Mouse (Mus musculus) cerebellum, postnatal 14 days (tissue): ENCODE measurements around the gene Mas1.
"Not testable (repeated sequence)": the region's sequence is repeated elsewhere in the genome, so short reads cannot be mapped to it uniquely, and the experiment has no call there.

Source experiments
- DNase-seq, 2 experiments: peaks; one replicate each; pipeline ENCODE4 v3.0.0; 2021; ENCODE audit warnings: mixed read lengths in 2 of 2

Gene Mas1

GRCm38 (mm10) chr17:12868043-12868442, at the start of gene Mas1:
Mas1 (minus strand) TSS chr17:12868143.
- no peak for DNase-seq

GRCm38 (mm10) chr17:12916588-12917380, 48.8 kb upstream of the Mas1 start:
- peak in 1 of 2 experiments; percentile 64 for DNase-seq

- DNase-seq: peak; percentile 98 to 99
These were observed 48.1 kb upstream of the Mas1 start, which contains the start of gene Mrpl18 for GRCm38 (mm10) chr17:12915881-12916583. Mrpl18 (minus strand) TSS chr17:12916345.

GRCm38 (mm10) chr17:12915488-12915880, 47.5 kb upstream of the Mas1 start, which contains the start of gene Tcp1:
Tcp1 (plus strand) TSS chr17:12915701.
- DNase-seq: peak; percentile 47 to 49

- no peak for DNase-seq
These were observed 42.4 kb upstream of the Mas1 start for GRCm38 (mm10) chr17:12910391-12910790.

- DNase-seq: no peak
These were observed 41.7 kb upstream of the Mas1 start, which contains the start of gene Pnldc1 for GRCm38 (mm10) chr17:12909361-12910280. Pnldc1 (minus strand) TSS chr17:12910230.

GRCm38 (mm10) chr17:12906436-12906835, 38.5 kb upstream of the Mas1 start:
- no peak for DNase-seq

- no peak for DNase-seq
These were observed 37.9 kb upstream of the Mas1 start for GRCm38 (mm10) chr17:12905810-12906209.

- DNase-seq: no peak
These were observed 36.4 kb upstream of the Mas1 start for GRCm38 (mm10) chr17:12904349-12904748.

- no peak for DNase-seq
These were observed 35.7 kb upstream of the Mas1 start for GRCm38 (mm10) chr17:12903372-12904333.

- no peak for DNase-seq
These were observed 34.3 kb upstream of the Mas1 start for GRCm38 (mm10) chr17:12902291-12902690.

- DNase-seq: not testable (repeated sequence)
These were observed 30.7 kb upstream of the Mas1 start for GRCm38 (mm10) chr17:12898607-12899006.

GRCm38 (mm10) chr17:12897674-12898073, 29.7 kb upstream of the Mas1 start:
- no peak for DNase-seq

- DNase-seq: no peak
These were observed 24.1 kb upstream of the Mas1 start for GRCm38 (mm10) chr17:12892033-12892432.

GRCm38 (mm10) chr17:12891054-12891453, 23.1 kb upstream of the Mas1 start:
- DNase-seq: peak; percentile 67 to 77

GRCm38 (mm10) chr17:12887021-12887775, 19.3 kb upstream of the Mas1 start:
- no peak for DNase-seq

GRCm38 (mm10) chr17:12886620-12887019, 18.7 kb upstream of the Mas1 start:
- no peak for DNase-seq

- no peak for DNase-seq
These were observed 13.3 kb upstream of the Mas1 start for GRCm38 (mm10) chr17:12881216-12881615.

GRCm38 (mm10) chr17:12880178-12880577, 12.2 kb upstream of the Mas1 start:
- DNase-seq: peak; percentile 87 to 90

- no peak for DNase-seq
These were observed 7.8 kb upstream of the Mas1 start, which contains the start of gene Mrgprh for GRCm38 (mm10) chr17:12875734-12876133. Mrgprh (plus strand) TSS chr17:12876034.
